Mouse (Mus musculus): ENCODE results near the gene Ctrl.

The Ctrl gene

GRCm38 (mm10) chr8:105938306-105938669 lies 4.6 kb upstream of the Ctrl start, which contains the start of gene Psmb10:
TSS of gene Psmb10 (minus strand) at chr8:105938444.
- 0 out of 2 replicates have a peak, but pooled peaks have one; percentile 1 for ATAC-seq (ENCODE audit: low TSS enrichment)

- peak; percentile 31 for ATAC-seq (ENCODE audit: low TSS enrichment)
These were observed 4.0 kb upstream of the Ctrl start for GRCm38 (mm10) chr8:105937496-105938305.

- ATAC-seq (ENCODE audit: low TSS enrichment) = peak; percentile 82
These were observed 3.3 kb upstream of the Ctrl start for GRCm38 (mm10) chr8:105936866-105937475.

- no peak for ATAC-seq (ENCODE audit: low TSS enrichment)
These were observed 2.4 kb upstream of the Ctrl start for GRCm38 (mm10) chr8:105935863-105936603.

- ATAC-seq (ENCODE audit: low TSS enrichment) = no peak
These were observed 1.4 kb upstream of the Ctrl start for GRCm38 (mm10) chr8:105935105-105935504.

- no peak for ATAC-seq (ENCODE audit: low TSS enrichment)
These were observed 1.1 kb downstream of the Ctrl start for GRCm38 (mm10) chr8:105932525-105932924.

- peak; percentile 81 for ATAC-seq (ENCODE audit: low TSS enrichment)
These were observed 2.4 kb downstream of the Ctrl start for GRCm38 (mm10) chr8:105931271-105931670.

- ATAC-seq (ENCODE audit: low TSS enrichment) = peak; percentile 54
These were observed 3.1 kb downstream of the Ctrl start for GRCm38 (mm10) chr8:105930602-105931001.

GRCm38 (mm10) chr8:105925123-105925522 lies 8.5 kb downstream of the Ctrl start:
- peak; percentile 74 for ATAC-seq (ENCODE audit: low TSS enrichment)

GRCm38 (mm10) chr8:105919390-105919789 lies 14.3 kb downstream of the Ctrl start:
- peak; percentile 38 for ATAC-seq (ENCODE audit: low TSS enrichment)

GRCm38 (mm10) chr8:105900941-105901616 lies 32.6 kb downstream of the Ctrl start:
- no peak for ATAC-seq (ENCODE audit: low TSS enrichment)

- ATAC-seq (ENCODE audit: low TSS enrichment) = peak; percentile 91
These were observed 33.3 kb downstream of the Ctrl start, which contains the start of gene Pskh1 for GRCm38 (mm10) chr8:105900180-105900940. TSS of gene Pskh1 (plus strand) at chr8:105900441.

GRCm38 (mm10) chr8:105897801-105898480 lies 35.7 kb downstream of the Ctrl start:
- ATAC-seq (ENCODE audit: low TSS enrichment) = 0 out of 2 replicates have a peak, but pooled peaks have one; percentile 4

GRCm38 (mm10) chr8:105893339-105893738 lies 40.3 kb downstream of the Ctrl start, which contains the start of gene Nrn1l:
TSS of gene Nrn1l (plus strand) at chr8:105893567.
- ATAC-seq (ENCODE audit: low TSS enrichment) = peak; percentile 62

- peak; percentile 25; the same call in 1 of the 2 replicates for ATAC-seq (ENCODE audit: low TSS enrichment)
These were observed 41.2 kb downstream of the Ctrl start for GRCm38 (mm10) chr8:105892432-105892831.

GRCm38 (mm10) chr8:105890870-105891269 lies 42.8 kb downstream of the Ctrl start:
- ATAC-seq (ENCODE audit: low TSS enrichment) = 0 out of 2 replicates have a peak, but pooled peaks have one; percentile 20

- ATAC-seq (ENCODE audit: low TSS enrichment) = no peak
These were observed 43.8 kb downstream of the Ctrl start for GRCm38 (mm10) chr8:105889756-105890465.

Data from frontal cortex, adult (tissue).